Mouse (Mus musculus) intestine, postnatal 0 days (tissue): ENCODE measurements around the gene Zdhhc24. TPM values are rescaled to one million over a fixed set of nuclear protein-coding genes. Genes with fewer than 3 reads are reported as not detected.

ENCODE experiments used
- ATAC-seq: fragments of 200-750 bp; cut with Nextera tagmentation; 2 replicates; pipeline ENCODE4 v1.8.0; 2017; ENCODE audit warnings: mild to moderate bottlenecking, moderate TSS enrichment, moderate library complexity
- H3K27ac ChIP-seq: fragments of 300-500 bp; sonication (generic); 2 replicates; pipeline ENCODE4 v1.5.1; 2014; ENCODE audit warnings: mild to moderate bottlenecking, low read depth, low read length, moderate library complexity
- H3K27me3 ChIP-seq: fragments of 300-500 bp; sonication (generic); replicated peaks from 2 replicates; pipeline ENCODE4 v1.6.1; 2014; ENCODE audit warnings: low read length, mixed read lengths; ENCODE audit not compliant: control insufficient read depth, insufficient read depth
- H3K36me3 ChIP-seq: fragments of 300-500 bp; sonication (generic); 2 replicates; pipeline ENCODE4 v1.6.1; 2014; ENCODE audit warnings: mild to moderate bottlenecking, moderate library complexity; ENCODE audit not compliant: control insufficient read depth, insufficient read depth
- H3K4me1 ChIP-seq: fragments of 300-500 bp; sonication (generic); replicated peaks from 2 replicates; pipeline ENCODE4 v1.6.1; 2014; ENCODE audit warnings: antibody characterized with exemption, low read length, mixed read lengths; ENCODE audit not compliant: control insufficient read depth, insufficient read depth
- H3K4me2 ChIP-seq: fragments of 300-500 bp; sonication (generic); replicated peaks from 2 replicates; pipeline ENCODE4 v1.6.1; 2014; ENCODE audit warnings: low read depth, mild to moderate bottlenecking, moderate library complexity
- H3K4me3 ChIP-seq: fragments of 300-500 bp; sonication (generic); 2 replicates; pipeline ENCODE4 v1.5.1; 2014; ENCODE audit warnings: low read depth, low read length
- H3K9ac ChIP-seq: fragments of 300-500 bp; sonication (generic); 2 replicates; pipeline ENCODE4 v1.6.1; 2014; ENCODE audit warnings: mild to moderate bottlenecking, low read depth, low read length
- H3K9me3 ChIP-seq: fragments of 300-500 bp; sonication (generic); 2 replicates; pipeline ENCODE4 v1.6.1; 2016; ENCODE audit warnings: mixed run types; ENCODE audit not compliant: control insufficient read depth
- CTCF ChIP-seq: sonication (generic); IDR thresholded peaks from 2 replicates; pipeline ENCODE4 v1.5.1; 2016; ENCODE audit warnings: low read depth, mild to moderate bottlenecking, control low read depth, antibody characterized with exemption, moderate library complexity
- WGBS: fragments of 180-500 bp; shearing (Covaris S2); extraction: QIAGEN DNeasy Blood & Tissue Kit; methylation state at CpG from one replicate; pipeline ENCODE4 v1.1.7; 2014; 5-methylcytosine and 5-hydroxymethylcytosine counted together
- polyA plus RNA-seq: library from polyadenylated mRNA; unstranded; fragments of >200 nt; fragmentation: Nextera tagmentation; extraction: Ambion mirVana; gene quantifications from 2 replicates; pipeline ENCODE4 v1.2.1, GENCODE M21; 2015

Zdhhc24 gene
- polyA plus RNA-seq, 1 experiment from 2014 or later: 7.6 TPM

GRCm38 (mm10) chr19:4839149-4839548 is 39.3 kb upstream of the Zdhhc24 start, which contains the start of the genes Ccs and Ccdc87:
Gene Ccs (minus strand): TSS chr19:4839332.
Gene Ccdc87 (plus strand): TSS chr19:4839366.
- Histone ChIP-seq H3K9ac (peak within 1 kb of the TSS; percentile 71), H3K4me2 (peak within 1 kb of the TSS; percentile 91), H3K36me3 (peaks cover 3% of the 10 kb centered on the region; the same call in 1 of the 2 replicates), H3K4me1 (peaks cover 7% of the 10 kb centered on the region; the same call in 1 of the 2 replicates), H3K27ac (no peak within 1 kb of the TSS), H3K27me3 (peaks cover 16% of the 10 kb centered on the region; the same call in 1 of the 2 replicates), H3K9me3 (no peaks in the 10 kb centered on the region), H3K4me3 (peak within 1 kb of the TSS; percentile 47)
- ATAC-seq: peak; percentile 96
- TF ChIP-seq CTCF: no peak
- under 1% methylated on average over 25 of the region's 25 CpGs for WGBS

GRCm38 (mm10) chr19:4840848-4841247 is 37.6 kb upstream of the Zdhhc24 start:
- peaks cover 16% of the 10 kb centered on the region; the same call in 1 of the 2 replicates for H3K27me3 ChIP-seq
- H3K4me3 ChIP-seq: no peak overlapping the region
- H3K9me3 ChIP-seq: no peaks in the 10 kb centered on the region
- peaks cover 7% of the 10 kb centered on the region; the same call in 1 of the 2 replicates for H3K4me1 ChIP-seq
- H3K27ac ChIP-seq: no peak overlapping the region
- no peak overlapping the region for H3K9ac ChIP-seq
- H3K36me3 ChIP-seq: peaks cover 3% of the 10 kb centered on the region; the same call in 1 of the 2 replicates
- WGBS: 75% methylated on average over 9 of the region's 9 CpGs
- ATAC-seq: no peak
- TF ChIP-seq CTCF: no peak
- H3K4me2 ChIP-seq: no peak overlapping the region

DNA sequence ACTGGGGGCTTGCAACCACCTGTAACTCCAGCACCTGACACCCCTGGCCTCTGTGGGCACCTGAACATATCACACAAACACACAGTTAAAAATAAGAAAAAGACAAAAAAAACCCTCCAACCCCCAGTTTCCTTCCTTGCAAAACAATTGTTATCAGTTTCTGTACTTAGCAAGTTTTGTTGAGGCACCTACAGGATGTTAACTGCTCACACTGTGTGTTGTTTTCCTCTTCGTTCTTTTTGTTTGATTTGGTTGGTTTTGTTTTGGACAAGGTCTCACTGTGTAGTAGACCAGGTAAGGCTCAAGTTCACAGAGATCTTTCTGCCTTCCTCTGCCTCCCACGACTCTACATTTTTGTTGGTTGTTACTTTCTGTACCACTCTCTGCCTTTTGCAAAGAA is 35.9 kb upstream of the Zdhhc24 start:
- H3K4me3 ChIP-seq: no peak overlapping the region
- no peaks in the 10 kb centered on the region for H3K9me3 ChIP-seq
- 56% methylated on average over 2 of the region's 2 CpGs for WGBS
- H3K27ac ChIP-seq: no peak overlapping the region
- no peak overlapping the region for H3K9ac ChIP-seq
- H3K36me3 ChIP-seq: no peaks in the 10 kb centered on the region
- ATAC-seq: no peak
- H3K27me3 ChIP-seq: peaks cover 16% of the 10 kb centered on the region; the same call in 1 of the 2 replicates
- TF ChIP-seq CTCF: no peak
- no peak overlapping the region for H3K4me2 ChIP-seq
- peaks cover 4% of the 10 kb centered on the region; the same call in 1 of the 2 replicates for H3K4me1 ChIP-seq

DNA sequence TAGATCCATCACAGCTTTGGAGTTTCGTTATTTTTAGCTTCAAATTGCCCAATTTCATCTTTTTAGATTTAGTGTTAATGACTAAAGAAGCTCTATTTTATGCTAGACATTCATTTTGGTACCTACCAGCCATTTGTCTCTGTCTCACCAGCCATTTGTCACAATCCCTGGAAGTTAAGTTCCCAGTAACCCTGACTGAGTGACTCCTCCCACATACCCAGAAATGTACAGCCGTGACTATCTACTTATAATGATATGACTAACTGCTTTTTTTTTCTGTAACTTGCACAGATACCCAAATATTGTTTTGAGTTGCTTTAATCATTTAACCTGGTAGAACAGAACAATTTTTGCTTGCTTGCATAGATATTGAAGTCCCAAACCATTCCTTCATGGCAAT is 32.6 kb upstream of the Zdhhc24 start:
- no peaks in the 10 kb centered on the region for H3K36me3 ChIP-seq
- no peak overlapping the region for H3K9ac ChIP-seq
- H3K9me3 ChIP-seq: no peaks in the 10 kb centered on the region
- H3K27me3 ChIP-seq: peaks cover 10% of the 10 kb centered on the region; the same call in 1 of the 2 replicates
- TF ChIP-seq CTCF: no peak
- H3K4me3 ChIP-seq: no peak overlapping the region
- WGBS: 67% methylated on average over 2 of the region's 2 CpGs
- no peak for ATAC-seq
- H3K4me1 ChIP-seq: no peaks in the 10 kb centered on the region
- H3K27ac ChIP-seq: no peak overlapping the region
- H3K4me2 ChIP-seq: no peak overlapping the region

GRCm38 (mm10) chr19:4847490-4847889 is 31.0 kb upstream of the Zdhhc24 start:
- H3K4me2 ChIP-seq: no peak overlapping the region
- no peak overlapping the region for H3K9ac ChIP-seq
- WGBS: 19% methylated on average over 7 of the region's 7 CpGs
- no peak overlapping the region for H3K4me3 ChIP-seq
- no peak for ATAC-seq
- no peaks in the 10 kb centered on the region for H3K9me3 ChIP-seq
- no peak overlapping the region for H3K27ac ChIP-seq
- H3K36me3 ChIP-seq: no peaks in the 10 kb centered on the region
- H3K4me1 ChIP-seq: no peaks in the 10 kb centered on the region
- TF ChIP-seq CTCF: peak; percentile 81
- 0 out of 2 replicates have a peak, but pooled peaks cover 1% of the 10 kb centered on the region for H3K27me3 ChIP-seq

DNA sequence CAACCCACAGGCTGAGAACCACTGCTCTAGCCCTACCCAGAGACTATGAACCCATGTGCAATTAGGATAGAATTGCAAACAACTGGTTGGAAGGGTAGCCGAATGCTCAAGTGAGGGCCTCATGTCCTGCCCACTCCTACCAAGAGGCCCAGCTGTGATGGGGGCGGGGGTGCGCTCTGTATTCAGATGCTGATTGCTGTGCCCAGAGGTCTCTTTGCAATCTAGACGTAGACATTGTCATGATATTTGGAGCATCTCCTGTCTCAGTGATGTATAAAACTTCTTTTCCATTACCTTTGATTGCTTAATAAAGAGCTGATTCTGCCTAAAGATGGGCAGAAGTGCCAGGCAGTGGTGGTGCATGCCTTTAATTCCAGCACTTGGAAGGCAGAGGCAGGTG is 28.7 kb upstream of the Zdhhc24 start:
- Histone ChIP-seq H3K9ac (no peak overlapping the region), H3K4me2 (no peak overlapping the region), H3K36me3 (no peaks in the 10 kb centered on the region), H3K4me1 (peaks cover 4% of the 10 kb centered on the region; the same call in 1 of the 2 replicates), H3K27ac (no peak overlapping the region), H3K9me3 (no peaks in the 10 kb centered on the region), H3K4me3 (no peak overlapping the region), H3K27me3 (no peaks in the 10 kb centered on the region; the same call in 1 of the 2 replicates)
- no peak for ATAC-seq
- TF ChIP-seq CTCF: no peak
- WGBS: 50% methylated on average over 4 of the region's 4 CpGs
